Mouse (Mus musculus) liver, embryonic 14.5 days (tissue): Measurements from ENCODE around the gene Ankrd36. TPM values are rescaled to one million over a fixed set of nuclear protein-coding genes. Genes with fewer than 3 reads are reported as not detected.

Source experiments
- ATAC-seq: fragments of 200-750 bp; cut with Nextera tagmentation; 2 replicates; pipeline ENCODE4 v1.8.0; 2017; ENCODE audit warnings: moderate number of reproducible peaks, mild to moderate bottlenecking, moderate library complexity; ENCODE audit not compliant: insufficient read depth
- DNase-seq, 3 experiments: peaks; one replicate each; pipeline ENCODE4 v3.0.0-alpha.2; 2012 to 2013; ENCODE audit warnings: low read depth in 3 of 3, low spot score in 3 of 3
- H3K27ac ChIP-seq: fragments of 300-500 bp; sonication (generic); 2 replicates; pipeline ENCODE4 v1.5.1; 2014; ENCODE audit warnings: moderate library complexity, mild to moderate bottlenecking, control low read depth, inconsistent platforms
- H3K27me3 ChIP-seq: fragments of 300-500 bp; sonication (generic); 2 replicates; pipeline ENCODE4 v1.6.1; 2014; ENCODE audit warnings: mild to moderate bottlenecking, low read length, moderate library complexity; ENCODE audit not compliant: control insufficient read depth, insufficient read depth
- H3K36me3 ChIP-seq: fragments of 300-500 bp; sonication (generic); replicated peaks from 2 replicates; pipeline ENCODE4 v1.6.1; 2014; ENCODE audit warnings: low read depth; ENCODE audit not compliant: control insufficient read depth, insufficient read depth
- H3K4me1 ChIP-seq, 2 experiments: fragments of 200-500 bp in 1 of 2; fragments of 300-500 bp in 1 of 2; sonication (generic) in 1 of 2; replicated peaks; 2 replicates each; pipeline ENCODE4 v1.6.1; 2012 to 2014; ENCODE audit warnings: antibody characterized with exemption in 1 of 2, inconsistent platforms in 1 of 2, low read length in 1 of 2; ENCODE audit not compliant: control insufficient read depth in 2 of 2, insufficient read depth in 2 of 2
- H3K4me2 ChIP-seq: fragments of 300-500 bp; sonication (generic); 2 replicates; pipeline ENCODE4 v1.6.1; 2014; ENCODE audit warnings: low read depth, mild to moderate bottlenecking, control low read depth, moderate library complexity
- H3K4me3 ChIP-seq, 2 experiments: fragments of 200-500 bp in 1 of 2; fragments of 300-500 bp in 1 of 2; sonication (generic) in 1 of 2; 2 replicates each; pipeline ENCODE4 v1.5.1; 2012 to 2014; ENCODE audit warnings: low read depth in 2 of 2, low read length in 2 of 2, mild to moderate bottlenecking in 2 of 2, control low read depth in 1 of 2, inconsistent platforms in 1 of 2, moderate library complexity in 1 of 2; ENCODE audit not compliant: insufficient read depth in 1 of 2
- H3K9ac ChIP-seq: fragments of 300-500 bp; sonication (generic); replicated peaks from 2 replicates; pipeline ENCODE4 v1.6.1; 2014; ENCODE audit warnings: mild to moderate bottlenecking, control low read depth, moderate library complexity
- H3K9me3 ChIP-seq: fragments of 300-500 bp; sonication (generic); 2 replicates; pipeline ENCODE4 v1.6.1; 2016; ENCODE audit warnings: low read length, mixed read lengths; ENCODE audit not compliant: control insufficient read depth
- CTCF ChIP-seq: IDR thresholded peaks from 2 replicates; pipeline ENCODE4 v1.5.1; 2016; ENCODE audit warnings: antibody characterized with exemption, low read depth, control low read depth
- EP300 ChIP-seq: IDR thresholded peaks from 2 replicates; pipeline ENCODE4 v1.6.1; 2016; ENCODE audit warnings: antibody characterized with exemption, low read depth
- WGBS: fragments of 180-500 bp; shearing (Covaris S2); extraction: QIAGEN DNeasy Blood & Tissue Kit; methylation state at CpG from one replicate; pipeline ENCODE4 v1.1.7; 2014; ENCODE audit not compliant: insufficient replicate concordance; 5-methylcytosine and 5-hydroxymethylcytosine counted together
- polyA plus RNA-seq, 2 experiments: library from polyadenylated mRNA; depleted of rRNA in 1 of 2; stranded (reverse) in 1 of 2; unstranded in 1 of 2; fragments of >200 nt; fragmentation: Nextera tagmentation in 1 of 2; extraction: Ambion mirVana in 1 of 2; gene quantifications; 2 replicates each; pipeline versions ENCODE4 v1.2.1 to v1.2.3; 2012 to 2014

The Ankrd36 gene
- polyA plus RNA-seq, 2 experiments, result 0.66 to 1.2 TPM

- ATAC-seq (peak; percentile 79), DNase-seq (peak; percentile 13 to 31 (median 14))
- H3K9me3 ChIP-seq, result no peaks in the 10 kb centered on the region
These were observed 137.5 kb downstream of the Ankrd36 start for GRCm38 (mm10) chr11:5706874-5707529.

DNA sequence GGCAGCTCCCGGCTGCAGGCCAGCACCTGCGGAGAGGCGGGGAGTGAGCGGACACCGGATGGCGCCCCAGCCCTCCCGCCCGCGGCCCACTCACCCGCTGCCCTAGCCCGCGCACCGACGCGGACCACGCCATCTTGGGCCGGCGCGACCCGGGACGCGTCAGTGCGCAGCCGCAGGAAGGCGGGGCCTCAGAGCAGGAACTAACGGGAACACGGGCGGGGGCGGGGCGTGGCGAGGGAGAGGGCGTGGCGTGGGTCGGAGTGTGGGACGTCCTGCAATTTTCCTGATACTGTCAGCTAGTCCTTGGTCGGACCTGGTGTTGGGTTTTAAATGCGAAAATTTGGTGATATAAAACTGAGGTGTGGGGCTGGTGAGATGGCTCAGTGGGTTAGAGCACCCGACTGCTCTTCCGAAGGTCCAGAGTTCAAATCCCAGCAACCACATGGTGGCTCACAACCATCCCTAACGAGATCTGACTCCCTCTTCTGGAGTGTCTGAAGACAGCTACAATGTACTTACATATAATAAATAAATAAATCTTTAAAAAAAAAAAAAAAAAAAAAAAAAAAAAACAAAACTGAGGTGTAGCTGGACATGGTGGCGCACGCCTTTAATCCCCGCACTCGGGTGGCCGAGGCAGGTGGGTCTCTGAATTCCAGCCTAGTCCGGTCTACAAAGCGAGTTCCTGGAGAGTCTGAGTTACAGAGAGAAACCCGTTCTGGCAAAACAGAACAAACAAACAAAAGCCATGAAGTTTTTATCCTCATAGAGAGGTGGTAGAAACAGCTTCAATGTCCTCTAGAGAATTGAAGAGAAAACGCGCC is 138.3 kb downstream of the Ankrd36 start:
- TF ChIP-seq CTCF (no peak), EP300 (no peak)
- Histone ChIP-seq H3K4me2 (peak overlapping the region; percentile 88), H3K9me3 (no peaks in the 10 kb centered on the region), H3K27me3 (no peaks in the 10 kb centered on the region), H3K36me3 (peaks cover 7% of the 10 kb centered on the region; the same call in 1 of the 2 replicates), H3K4me1 (peaks cover 4 to 7% of the 10 kb centered on the region in 2 experiments; a peak in 2 of 4 replicates), H3K9ac (peak overlapping the region; percentile 83), H3K27ac (no peak overlapping the region), H3K4me3 (peak overlapping the region; percentile 69 to 96)
- peak; percentile 93 for ATAC-seq
- DNase-seq, result peak; percentile 80 to 84 (median 83)
- 16% methylated on average over 48 of the region's 50 CpGs for WGBS

More at GRCm38 (mm10) chr11:5706874-5707529, 137.5 kb downstream of the Ankrd36 start:
- Histone ChIP-seq H3K4me2 (peak overlapping the region; percentile 88), H3K27ac (no peak overlapping the region; the same call in 1 of the 2 replicates), H3K9ac (peak overlapping the region; percentile 83), H3K4me1 (peaks cover 4 to 7% of the 10 kb centered on the region in 2 experiments; a peak in 2 of 4 replicates), H3K36me3 (peaks cover 7% of the 10 kb centered on the region; the same call in 1 of the 2 replicates), H3K4me3 (peak overlapping the region; percentile 69 to 96), H3K27me3 (no peaks in the 10 kb centered on the region)
- TF ChIP-seq CTCF, result 0 out of 2 replicates have a peak, but pooled peaks have one; percentile 7
- no peak for TF ChIP-seq EP300
- under 1% methylated on average over 43 of the region's 43 CpGs for WGBS

GRCm38 (mm10) chr11:5715179-5715578 is 145.7 kb downstream of the Ankrd36 start:
- Histone ChIP-seq H3K4me3 (no peak overlapping the region), H3K36me3 (peaks cover 26% of the 10 kb centered on the region), H3K27ac (no peak overlapping the region), H3K4me1 (no peaks in the 10 kb centered on the region), H3K9ac (no peak overlapping the region), H3K27me3 (no peaks in the 10 kb centered on the region), H3K4me2 (no peak overlapping the region), H3K9me3 (no peaks in the 10 kb centered on the region)
- 78% methylated on average over 9 of the region's 9 CpGs for WGBS
- ATAC-seq, result no peak
- TF ChIP-seq EP300 (no peak), CTCF (no peak)
- no peak for DNase-seq

- H3K4me3 ChIP-seq, result no peak within 1 kb of the TSS
- H3K36me3 ChIP-seq, result peaks cover 26% of the 10 kb centered on the region
- DNase-seq, result no peak
- no peak within 1 kb of the TSS for H3K27ac ChIP-seq
- H3K4me2 ChIP-seq, result no peak within 1 kb of the TSS
- no peaks in the 10 kb centered on the region for H3K4me1 ChIP-seq
- TF ChIP-seq CTCF (no peak), EP300 (no peak)
- no peak for ATAC-seq
- 90% methylated on average over 14 of the region's 14 CpGs for WGBS
- no peaks in the 10 kb centered on the region for H3K9me3 ChIP-seq
- no peaks in the 10 kb centered on the region for H3K27me3 ChIP-seq
- H3K9ac ChIP-seq, result no peak within 1 kb of the TSS
These were observed 146.2 kb downstream of the Ankrd36 start, which contains the start of gene Mrps24 for GRCm38 (mm10) chr11:5715630-5716105. TSS of gene Mrps24 (minus strand) at chr11:5715680.

- no peak for ATAC-seq
- TF ChIP-seq EP300 (no peak), CTCF (0 out of 2 replicates have a peak, but pooled peaks have one; percentile 3)
- DNase-seq, result no peak
- peaks cover 26% of the 10 kb centered on the region for H3K36me3 ChIP-seq
- WGBS, result 84% methylated on average over 11 of the region's 11 CpGs
- H3K4me3 ChIP-seq, result no peak overlapping the region
- no peak overlapping the region for H3K4me2 ChIP-seq
- no peak overlapping the region for H3K27ac ChIP-seq
- no peaks in the 10 kb centered on the region for H3K27me3 ChIP-seq
- no peaks in the 10 kb centered on the region for H3K4me1 ChIP-seq
- no peak overlapping the region for H3K9ac ChIP-seq
- H3K9me3 ChIP-seq, result no peaks in the 10 kb centered on the region
These were observed 146.8 kb downstream of the Ankrd36 start for GRCm38 (mm10) chr11:5716246-5716645.
